Mouse (Mus musculus): ENCODE results near the gene Zfp36.

DNA sequence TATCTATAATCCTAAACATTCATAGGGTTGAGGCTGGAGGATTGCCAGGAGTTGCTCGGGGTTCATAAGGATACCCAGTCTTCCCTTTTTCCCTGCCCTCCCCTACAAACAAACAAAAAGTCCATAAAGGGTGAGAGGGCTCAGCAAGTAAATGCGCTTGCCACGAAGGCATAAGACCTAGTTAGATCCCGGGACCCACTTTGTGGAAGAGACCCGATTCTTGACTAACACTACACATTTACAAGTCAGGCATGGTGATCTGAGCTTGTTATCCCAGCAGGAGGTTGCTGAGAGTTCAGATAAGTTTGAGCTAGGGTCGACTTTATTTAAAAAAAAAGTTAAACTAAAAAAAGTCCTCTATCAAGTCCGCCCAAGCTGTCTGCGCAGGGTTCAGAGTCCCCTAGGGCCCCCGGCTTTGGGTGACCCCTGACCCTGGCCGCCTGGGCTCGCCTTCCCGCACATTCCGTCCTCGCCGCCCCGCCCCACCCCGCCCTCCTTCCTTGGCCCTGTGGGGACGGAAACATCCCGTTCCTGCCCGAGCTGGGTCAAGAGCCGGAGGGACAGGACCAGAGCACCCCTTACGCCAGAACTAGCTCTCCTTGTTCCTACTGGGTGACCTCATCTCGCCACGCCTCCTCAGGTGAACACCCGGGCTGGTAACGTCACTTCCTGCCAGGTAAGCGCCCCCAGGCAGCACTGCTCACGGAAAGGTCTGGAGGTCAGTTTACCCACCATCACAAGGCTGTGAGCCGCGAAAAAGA is 3.9 kb downstream of the Zfp36 start:
- TF ChIP-seq CTCF (IDR thresholded peaks at IDR 0.05; ENCODE audit: low read depth, low read length): no peak
- no peak for TF ChIP-seq POLR2A (IDR thresholded peaks at IDR 0.05; ENCODE audit: borderline replicate concordance, low read depth, low read length)

All from bone marrow macrophage, adult 2 months (primary cell).